Mouse (Mus musculus) thymus, adult 18-20 months (tissue): ENCODE results near the gene Rpain.

ENCODE experiments used
- DNase-seq, 2 experiments: peaks; one replicate each; pipeline ENCODE4 v3.0.0; 2022; ENCODE audit warnings: mixed read lengths in 2 of 2

The Rpain gene

DNA sequence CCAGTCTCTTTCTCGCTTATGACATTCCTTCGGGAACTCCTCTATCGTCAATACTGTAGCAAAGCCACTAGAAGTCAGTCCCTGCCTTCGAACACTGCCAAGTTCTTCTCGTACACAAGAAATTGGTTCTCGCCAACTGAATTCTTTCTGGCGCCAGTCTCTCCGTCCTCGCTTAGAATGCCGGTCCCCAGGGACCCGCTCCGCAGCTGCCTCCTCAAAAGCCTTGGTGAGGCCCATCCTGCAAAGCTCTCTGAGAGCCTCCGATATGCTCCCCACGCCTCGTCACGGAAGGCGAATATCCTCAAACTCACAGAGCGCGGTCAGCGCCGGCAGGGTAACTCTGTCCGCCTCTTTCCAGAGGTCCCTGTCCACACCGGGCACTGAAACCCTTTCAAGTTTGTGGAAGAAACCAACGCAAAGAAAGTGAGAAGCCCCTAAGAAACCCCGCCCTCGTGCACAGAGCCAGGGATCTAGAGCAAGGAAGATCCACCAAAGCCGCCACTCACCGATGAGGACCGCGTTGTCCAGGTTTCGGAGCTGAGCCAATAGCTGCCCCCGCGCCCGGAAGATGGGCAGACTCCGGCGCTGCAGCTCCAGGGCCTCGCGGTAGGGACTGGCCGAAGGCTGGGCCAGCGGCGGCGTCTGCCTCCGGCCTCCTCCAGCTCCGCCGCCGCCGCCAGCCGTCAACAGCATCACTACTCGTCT is 33.8 kb downstream of the Rpain start:
- peak in 1 of 2 experiments; percentile 43 for DNase-seq

DNA sequence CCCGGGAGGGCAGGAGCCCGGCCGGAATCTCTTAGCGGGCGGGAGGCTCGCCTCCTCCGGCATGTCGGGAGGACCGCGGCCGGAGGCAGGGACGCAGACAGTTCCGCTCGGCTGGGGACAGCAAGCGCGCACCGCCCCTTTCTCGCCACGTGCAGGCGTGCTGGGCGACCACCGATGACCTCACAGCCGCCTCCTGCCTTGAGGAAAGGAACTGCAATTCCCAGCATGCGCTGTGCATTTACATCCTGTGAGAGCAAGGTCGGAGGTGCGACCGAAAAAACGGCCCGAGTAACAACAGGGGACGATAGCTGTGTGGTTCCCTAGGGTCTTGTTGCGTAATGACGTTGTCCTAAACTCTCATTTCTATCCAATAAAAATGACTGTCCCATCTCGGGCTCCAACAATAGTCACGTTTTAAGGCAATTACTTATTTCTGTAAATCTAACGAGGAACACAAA is 34.3 kb downstream of the Rpain start, which contains the start of gene Dhx33:
TSS of gene Dhx33 (minus strand) at position 122 of the 458 bp plus-strand sequence.
- DNase-seq = peak; percentile 91 to 95

DNA sequence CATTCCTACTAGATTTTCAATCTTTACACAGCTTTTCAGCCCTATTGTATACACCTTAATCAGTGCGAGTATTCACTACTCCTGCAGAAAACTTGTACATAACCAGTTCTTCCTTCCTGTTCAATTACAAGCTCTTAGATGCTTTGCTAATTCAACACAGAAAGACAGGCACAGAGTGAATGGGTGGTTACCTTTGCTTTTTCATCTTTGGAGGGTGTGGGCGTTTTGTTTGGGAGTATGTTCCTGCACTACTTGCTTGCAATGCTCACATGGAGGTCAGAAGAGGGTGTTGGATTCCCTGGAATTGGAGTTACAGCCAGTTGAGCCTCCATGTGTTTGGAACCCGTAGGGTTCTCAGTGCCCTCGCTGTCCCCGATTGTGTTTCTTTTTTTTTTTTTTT is 35.0 kb downstream of the Rpain start:
- DNase-seq = no peak

DNA sequence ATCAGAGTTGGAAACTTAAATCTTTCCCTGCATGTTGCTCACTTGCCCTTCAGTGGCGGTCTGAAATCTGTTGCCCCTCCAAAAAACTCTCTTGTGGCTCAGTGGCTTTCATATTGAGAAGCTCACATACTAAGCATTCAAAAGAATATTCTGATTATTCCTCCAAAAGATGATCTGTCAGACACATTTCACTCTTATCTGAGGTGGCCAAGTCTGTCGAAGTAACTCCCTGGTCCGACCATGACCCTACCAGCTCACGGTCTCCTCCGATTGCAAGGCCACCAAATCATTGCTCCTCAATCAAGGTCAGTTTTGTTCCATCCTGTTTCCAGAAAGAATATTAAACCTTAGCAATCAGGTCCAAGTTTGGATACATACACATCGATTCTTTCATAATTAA is 37.0 kb downstream of the Rpain start:
- DNase-seq = no peak

DNA sequence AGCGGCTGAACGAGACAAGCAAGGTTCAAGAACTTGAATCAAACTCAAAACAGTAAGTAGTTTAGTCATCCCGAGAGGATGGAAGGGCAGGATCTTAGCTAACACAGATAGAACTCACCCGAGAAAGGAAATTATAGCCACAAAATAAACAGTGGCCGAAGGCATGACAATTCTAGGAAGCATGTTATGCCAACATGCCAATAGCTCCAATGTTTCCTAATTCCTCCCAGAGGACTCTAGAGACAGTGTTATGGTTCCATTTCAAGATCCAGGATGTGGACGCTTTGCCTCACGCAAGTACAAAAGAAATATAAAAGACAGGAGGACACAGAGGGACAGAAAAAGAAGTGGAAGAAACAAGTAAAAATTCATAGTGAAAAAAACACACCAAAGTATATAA is 37.8 kb downstream of the Rpain start:
- no peak for DNase-seq

DNA sequence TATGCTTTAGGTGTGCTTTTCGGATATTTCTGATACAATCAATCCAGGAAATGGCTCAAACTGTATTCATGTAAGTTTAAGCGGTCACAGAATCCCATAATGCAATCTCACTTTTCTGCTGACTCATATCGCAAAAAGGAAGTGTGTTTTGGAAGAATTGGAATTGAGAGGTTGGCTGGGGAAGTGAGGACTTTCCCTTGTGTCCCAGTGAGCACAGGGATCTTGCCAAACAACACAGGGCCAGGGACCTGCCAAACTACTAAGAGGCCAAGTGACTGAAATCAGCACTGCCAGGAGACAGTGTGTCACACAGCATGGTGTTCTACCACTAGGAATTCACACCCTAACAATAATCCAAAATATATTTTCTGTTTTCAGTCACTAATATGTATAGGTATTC is 38.3 kb downstream of the Rpain start:
- no peak for DNase-seq

DNA sequence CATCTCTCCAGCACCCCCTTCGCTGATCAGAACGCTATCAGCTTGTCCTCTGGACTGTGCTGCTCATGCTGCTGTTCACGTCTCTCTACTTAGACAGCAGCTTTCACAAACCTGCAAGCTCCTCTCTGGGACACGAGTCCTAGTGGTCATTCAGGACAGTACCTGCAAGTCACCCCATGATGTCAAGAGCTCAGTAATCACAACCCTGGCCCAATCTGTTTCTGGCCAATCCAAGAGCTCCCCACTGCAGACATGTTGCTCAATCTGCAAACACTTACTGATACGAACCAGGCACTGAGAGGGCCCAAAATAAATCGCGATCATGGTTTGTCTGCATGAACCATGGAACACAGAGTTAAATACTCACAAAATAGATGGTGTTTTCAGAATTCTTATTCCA is 42.7 kb downstream of the Rpain start:
- DNase-seq = no peak

DNA sequence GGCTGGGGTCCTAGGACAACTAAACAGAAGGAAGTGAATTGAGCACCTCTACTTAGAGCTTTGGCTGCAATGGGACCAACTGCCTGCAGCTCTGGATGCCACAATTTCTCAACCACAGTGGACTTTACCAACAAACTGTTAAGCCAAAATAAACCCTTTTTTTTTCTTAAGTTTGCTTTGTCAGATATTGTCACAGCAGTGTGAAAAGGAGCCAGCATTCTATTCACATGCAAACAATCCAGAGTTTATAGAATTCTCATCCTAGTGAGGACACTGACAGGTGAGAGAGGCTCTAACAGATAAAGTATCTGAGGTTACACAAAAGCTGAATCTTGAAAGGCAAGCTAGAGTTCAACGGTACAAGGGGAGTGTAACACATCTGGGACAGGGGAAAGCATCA is 47.0 kb downstream of the Rpain start:
- DNase-seq = no peak

DNA sequence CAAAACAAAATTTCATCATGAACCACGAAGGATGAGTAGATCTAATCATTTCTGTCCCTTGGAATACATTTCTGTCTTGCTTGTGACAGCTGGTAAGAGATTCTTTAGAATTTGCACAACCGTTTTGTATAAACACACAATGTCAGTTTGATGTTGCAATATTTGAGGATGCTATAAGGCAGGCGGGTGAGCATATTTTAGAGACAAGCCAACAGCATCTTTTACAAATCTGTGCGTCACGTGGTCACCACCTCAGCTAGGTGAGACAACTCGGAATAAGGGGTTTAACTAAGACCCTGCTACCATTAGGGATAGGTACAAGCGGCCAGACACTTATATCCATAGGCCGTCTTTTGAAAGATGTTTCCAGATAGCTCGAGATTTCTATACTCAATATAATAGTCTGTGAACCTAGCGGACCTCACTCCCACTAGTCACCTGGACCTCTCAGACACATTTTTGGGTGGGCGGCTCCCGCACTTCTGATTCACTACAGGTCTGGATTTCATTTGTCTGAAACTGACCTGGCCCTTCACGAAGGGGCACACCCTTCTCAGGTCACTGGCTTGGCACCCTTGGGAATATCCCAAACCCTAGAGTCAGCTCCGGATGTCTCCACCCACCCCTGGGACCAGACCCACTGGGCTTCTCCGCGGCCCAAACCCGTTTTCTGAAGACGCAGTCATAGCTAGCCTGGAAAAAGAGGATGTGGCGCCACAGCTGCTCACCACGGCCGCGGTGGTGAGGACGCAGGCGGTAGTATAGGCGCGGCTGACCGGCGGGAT is 48.6 kb downstream of the Rpain start:
- DNase-seq = no peak

DNA sequence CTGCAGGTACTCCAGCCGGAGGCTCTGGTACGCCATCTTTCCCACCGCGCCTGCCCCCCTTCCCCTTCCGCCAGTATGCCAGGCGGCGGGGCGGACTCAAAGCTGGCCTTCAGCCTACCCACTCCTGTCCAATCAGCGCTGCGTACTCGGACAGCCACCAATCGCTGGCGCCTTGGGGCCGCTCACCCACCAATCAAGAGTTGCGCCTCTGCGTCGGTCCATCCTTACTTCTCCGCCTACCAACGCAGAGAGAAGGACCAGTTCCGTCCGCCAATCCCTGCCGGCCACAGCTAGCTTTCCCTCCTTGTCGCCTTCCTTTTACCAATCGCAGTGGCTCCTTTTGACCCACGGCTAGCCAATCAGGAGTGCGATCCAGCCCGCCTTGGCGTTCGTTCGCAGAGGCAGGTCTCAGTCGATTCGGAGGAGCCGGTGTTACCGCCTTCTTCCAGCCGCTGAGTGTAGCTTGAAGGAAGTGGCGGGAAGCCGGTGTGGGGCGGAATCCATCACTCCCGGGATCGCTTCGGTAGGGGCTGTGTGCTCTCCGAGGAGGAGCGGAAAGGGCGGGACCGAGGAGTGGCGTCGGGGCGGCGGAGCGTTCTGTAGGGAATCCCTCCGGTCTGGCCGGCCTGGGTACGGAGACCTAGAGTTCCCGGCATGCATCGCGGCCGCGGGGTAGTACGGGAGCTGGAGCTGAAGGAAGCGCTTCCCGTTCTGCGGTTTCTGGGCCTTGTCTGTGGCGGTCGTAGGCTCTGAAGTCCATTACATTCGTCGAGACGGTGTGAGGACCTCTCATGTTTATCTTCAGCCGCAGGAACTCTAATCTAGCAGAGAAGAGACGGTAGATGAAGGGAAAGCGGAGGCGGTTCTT is 49.4 kb downstream of the Rpain start, which contains the start of the genes Mis12 and Derl2:
TSS of gene Mis12 (plus strand) at position 411 of the 868 bp plus-strand sequence.
TSS of gene Derl2 (minus strand) at position 641 of the 868 bp plus-strand sequence.
- peak; percentile 98 to 99 for DNase-seq
